Mouse (Mus musculus) ES-Bruce4 (cell line): Measurements from ENCODE around the gene Arhgef2. TPM values are rescaled to one million over a fixed set of nuclear protein-coding genes. Genes with fewer than 3 reads are reported as not detected.
A peak's percentile ranks its signal among the peaks of the same experiment; 100 is the strongest.

ENCODE experiments used
- H3K27ac ChIP-seq: 2 replicates; pipeline ENCODE4 v1.5.1; 2012; ENCODE audit warnings: low read length, inconsistent platforms; ENCODE audit not compliant: insufficient read depth
- H3K27me3 ChIP-seq: 2 replicates; pipeline ENCODE4 v1.6.1; 2012; ENCODE audit warnings: mild to moderate bottlenecking, low read length, inconsistent platforms; ENCODE audit not compliant: control insufficient read depth, poor library complexity, insufficient read depth, severe bottlenecking
- H3K36me3 ChIP-seq: 2 replicates; pipeline ENCODE4 v1.6.1; 2012; ENCODE audit warnings: inconsistent platforms, mild to moderate bottlenecking, low read length, moderate library complexity; ENCODE audit not compliant: control insufficient read depth, poor library complexity, insufficient read depth, severe bottlenecking
- H3K4me1 ChIP-seq: one replicate; pipeline ENCODE4 v1.8.1; 2011; ENCODE audit warnings: low read length; ENCODE audit not compliant: control insufficient read depth, insufficient read depth
- H3K4me3 ChIP-seq: 2 replicates; pipeline ENCODE4 v1.5.1; 2011; ENCODE audit warnings: low read depth, mild to moderate bottlenecking, low read length
- H3K9ac ChIP-seq: 2 replicates; pipeline ENCODE4 v1.6.1; 2012; ENCODE audit warnings: low read depth, mild to moderate bottlenecking, inconsistent platforms; ENCODE audit not compliant: poor library complexity, severe bottlenecking
- H3K9me3 ChIP-seq: replicated peaks from 2 replicates; pipeline ENCODE4 v1.6.1; 2012; ENCODE audit warnings: mild to moderate bottlenecking, low read length, inconsistent platforms; ENCODE audit not compliant: control insufficient read depth, poor library complexity, insufficient read depth, severe bottlenecking
- CTCF ChIP-seq: IDR thresholded peaks from one replicate; pipeline ENCODE4 v1.8.1; 2011; ENCODE audit warnings: low read depth, low read length
- EP300 ChIP-seq: IDR thresholded peaks from 2 replicates; pipeline ENCODE4 v1.6.1; 2011; ENCODE audit warnings: low read depth, low read length; ENCODE audit not compliant: insufficient read depth
- POLR2A ChIP-seq: IDR thresholded peaks from one replicate; pipeline ENCODE4 v1.8.1; 2011; ENCODE audit warnings: low read length; ENCODE audit not compliant: insufficient read depth
- polyA plus RNA-seq: library from polyadenylated mRNA; stranded (reverse); fragments of >200 nt; gene quantifications from 2 replicates; pipeline ENCODE4 v1.2.4, GENCODE M21; 2011; ENCODE audit warnings: low read depth; ENCODE audit not compliant: missing spikeins, insufficient read depth, insufficient read length

Gene Arhgef2
- polyA plus RNA-seq, 1 experiment = 71.2 TPM

DNA sequence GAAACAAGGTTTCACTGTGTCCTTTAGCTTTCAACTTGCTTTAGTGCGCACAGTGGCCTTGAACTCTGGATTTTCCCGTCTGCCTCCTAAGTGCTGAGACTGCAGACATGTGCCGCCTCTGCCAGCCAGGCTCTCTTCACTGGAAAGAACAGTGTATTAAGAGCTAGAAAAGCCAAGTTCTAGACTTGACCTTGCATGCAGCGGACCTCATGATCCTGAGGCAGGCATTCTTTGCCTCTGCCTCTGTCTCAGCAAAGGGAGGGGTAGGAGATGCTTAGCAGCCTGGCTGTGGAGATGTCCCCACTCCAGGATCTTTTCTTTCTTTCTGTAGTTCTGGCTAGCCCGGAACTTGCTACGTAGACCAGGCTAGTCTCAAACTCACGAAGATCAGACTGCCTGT, 903 bp upstream of the Arhgef2 start:
- Histone ChIP-seq H3K36me3 (no peaks in the 10 kb centered on the region), H3K27ac (peak overlapping the region; percentile 92), H3K9me3 (no peaks in the 10 kb centered on the region), H3K4me3 (no peak overlapping the region), H3K9ac (no peak overlapping the region), H3K4me1 (peaks cover 3% of the 10 kb centered on the region), H3K27me3 (no peaks in the 10 kb centered on the region)
- no peak for TF ChIP-seq POLR2A
- TF ChIP-seq CTCF = no peak

DNA sequence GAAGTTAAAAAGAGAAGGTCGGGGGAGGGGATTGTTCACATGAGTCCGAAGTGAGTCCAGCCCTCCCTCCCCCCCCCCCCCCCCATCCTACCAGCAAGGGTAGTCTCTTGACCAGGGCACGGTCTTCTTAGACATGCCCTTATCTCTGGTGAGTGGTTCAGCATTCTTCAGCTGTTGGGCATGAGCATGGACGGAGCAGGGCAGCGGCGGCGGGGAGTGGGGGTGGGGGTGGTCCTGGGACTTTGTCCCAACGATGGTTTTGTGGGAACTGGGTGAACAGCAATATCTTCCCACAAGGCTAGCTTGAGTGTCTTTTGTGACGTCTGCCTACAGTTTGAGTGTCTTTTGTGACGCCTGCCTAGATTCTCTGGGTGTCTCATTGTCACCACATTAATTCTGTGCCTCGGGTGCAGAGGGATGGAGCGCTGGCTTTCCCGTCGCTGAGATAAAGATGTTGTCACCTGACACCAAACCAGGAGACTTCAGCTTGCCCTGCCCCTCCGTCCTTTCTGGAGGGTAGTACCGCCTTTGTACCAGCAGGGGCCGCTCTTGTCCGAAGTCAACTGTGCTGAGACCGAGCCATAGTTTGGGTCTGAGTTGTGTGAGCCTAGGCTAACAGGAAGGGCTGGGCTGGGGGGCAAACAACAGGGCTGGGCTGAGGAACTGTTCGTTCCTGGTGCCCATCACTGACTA, 1.4 kb downstream of the Arhgef2 start:
- no peak overlapping the region for H3K27ac ChIP-seq
- H3K9ac ChIP-seq = peak overlapping the region; percentile 46
- H3K4me1 ChIP-seq = peaks cover 3% of the 10 kb centered on the region
- H3K27me3 ChIP-seq = no peaks in the 10 kb centered on the region
- no peak for TF ChIP-seq POLR2A
- TF ChIP-seq CTCF = peak; percentile 96
- TF ChIP-seq EP300 = peak; percentile 48; the same call in 1 of the 2 replicates
- H3K36me3 ChIP-seq = no peaks in the 10 kb centered on the region
- H3K9me3 ChIP-seq = no peaks in the 10 kb centered on the region
- H3K4me3 ChIP-seq = peak overlapping the region; percentile 71

DNA sequence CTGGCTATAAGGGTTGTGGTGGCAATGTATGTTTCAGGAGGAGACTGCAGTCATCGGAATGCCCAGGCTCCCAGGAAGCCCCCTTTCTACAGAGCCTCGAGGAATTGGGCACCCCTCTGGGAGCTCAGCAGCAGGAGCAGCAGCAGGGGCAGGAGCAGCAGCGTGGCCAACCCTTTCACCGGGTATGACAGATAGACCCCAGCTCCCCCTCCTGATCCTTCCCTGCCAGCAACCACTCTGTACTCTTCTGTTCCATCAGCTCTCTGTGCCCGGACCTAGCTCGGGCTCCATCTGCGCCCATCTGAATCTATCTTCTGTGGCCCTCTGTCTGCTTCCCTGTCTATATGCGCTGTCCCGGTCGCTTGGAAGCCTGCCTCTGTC, 2.0 kb downstream of the Arhgef2 start:
- no peak for TF ChIP-seq POLR2A
- no peak for TF ChIP-seq CTCF
- TF ChIP-seq EP300 = no peak
- no peaks in the 10 kb centered on the region for H3K9me3 ChIP-seq
- peak overlapping the region; percentile 69 for H3K4me3 ChIP-seq
- H3K27ac ChIP-seq = no peak overlapping the region
- peak overlapping the region; percentile 46 for H3K9ac ChIP-seq
- H3K27me3 ChIP-seq = no peaks in the 10 kb centered on the region
- H3K4me1 ChIP-seq = peaks cover 3% of the 10 kb centered on the region
- no peaks in the 10 kb centered on the region for H3K36me3 ChIP-seq

DNA sequence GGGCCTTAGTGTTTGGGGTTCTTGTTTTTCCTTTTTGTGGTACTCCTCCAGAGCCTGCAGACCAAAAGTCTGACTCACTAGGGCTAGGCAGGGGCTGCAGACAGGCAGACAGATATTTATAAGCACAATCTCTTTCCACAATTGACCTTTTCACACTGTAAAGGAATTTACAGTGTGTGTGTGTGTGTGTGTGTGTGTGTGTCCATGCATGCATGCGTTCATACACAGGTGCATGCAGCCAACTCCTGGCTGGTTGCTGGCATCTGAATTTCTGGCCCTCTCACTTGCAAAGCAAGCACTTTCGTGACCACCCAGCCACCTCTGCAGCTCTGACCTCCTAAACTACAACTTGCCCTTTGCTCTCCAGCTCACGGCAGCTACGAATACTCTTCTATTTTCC, 3.3 kb downstream of the Arhgef2 start:
- H3K36me3 ChIP-seq = no peaks in the 10 kb centered on the region
- no peaks in the 10 kb centered on the region for H3K27me3 ChIP-seq
- H3K9me3 ChIP-seq = no peaks in the 10 kb centered on the region
- no peak overlapping the region for H3K4me3 ChIP-seq
- TF ChIP-seq EP300 (no peak), POLR2A (no peak), CTCF (no peak)
- H3K4me1 ChIP-seq = peaks cover 3% of the 10 kb centered on the region
- no peak overlapping the region for H3K9ac ChIP-seq
- no peak overlapping the region for H3K27ac ChIP-seq

DNA sequence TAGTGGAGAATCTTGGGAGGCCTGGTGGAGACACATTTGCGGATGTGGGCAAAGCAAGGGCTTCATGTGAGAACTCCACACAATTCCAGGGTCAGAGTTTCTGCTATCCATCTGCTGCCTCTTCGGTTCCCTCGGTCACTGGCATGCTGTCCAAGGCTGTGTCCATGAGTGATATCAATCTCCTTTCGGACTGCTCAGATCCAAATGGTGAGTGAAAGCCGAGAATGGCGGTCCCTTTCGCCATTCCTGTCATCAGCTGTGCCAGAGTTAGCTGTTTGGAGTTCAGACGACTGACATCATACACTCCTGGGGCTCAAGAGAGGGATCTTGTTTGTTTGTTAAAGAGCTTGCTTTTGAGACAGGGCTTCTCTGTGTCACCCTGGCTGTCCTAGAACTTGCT, 8.7 kb downstream of the Arhgef2 start:
- no peak for TF ChIP-seq POLR2A
- TF ChIP-seq CTCF = no peak
- TF ChIP-seq EP300 = no peak
- Histone ChIP-seq H3K9ac (no peak overlapping the region), H3K4me1 (peaks cover 4% of the 10 kb centered on the region), H3K27ac (no peak overlapping the region), H3K27me3 (no peaks in the 10 kb centered on the region), H3K4me3 (no peak overlapping the region), H3K36me3 (no peaks in the 10 kb centered on the region; the same call in 1 of the 2 replicates), H3K9me3 (no peaks in the 10 kb centered on the region)

DNA sequence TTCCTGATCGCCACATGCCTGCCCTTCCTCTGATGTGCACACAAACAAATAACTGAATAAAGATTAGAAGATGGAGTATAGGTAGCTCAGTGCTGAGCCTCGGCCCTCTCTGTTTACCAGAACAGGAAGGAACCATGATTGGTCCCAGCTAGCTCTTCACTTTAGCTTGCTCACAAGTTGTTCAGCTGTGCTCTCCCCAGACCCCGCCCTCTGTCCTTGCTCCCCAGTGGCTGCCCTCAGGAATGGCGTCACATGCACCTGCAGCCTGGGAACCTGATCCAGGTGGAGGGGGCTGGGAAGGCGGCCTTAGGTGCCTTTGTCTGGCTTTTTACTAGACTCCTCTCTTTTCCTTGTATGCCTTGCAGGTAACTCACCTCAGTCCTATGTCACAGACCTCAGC, 9.4 kb downstream of the Arhgef2 start:
- Histone ChIP-seq H3K9ac (peak overlapping the region; percentile 55), H3K9me3 (no peaks in the 10 kb centered on the region), H3K27ac (peak overlapping the region; percentile 68), H3K27me3 (no peaks in the 10 kb centered on the region), H3K4me1 (peaks cover 4% of the 10 kb centered on the region), H3K36me3 (no peaks in the 10 kb centered on the region; the same call in 1 of the 2 replicates), H3K4me3 (peak overlapping the region; percentile 61)
- TF ChIP-seq EP300 (0 out of 2 replicates have a peak, but pooled peaks have one; percentile 46), CTCF (no peak), POLR2A (no peak)
